1 mouse cellular context compared by ENCODE assay signal in the genomic region with DNA sequence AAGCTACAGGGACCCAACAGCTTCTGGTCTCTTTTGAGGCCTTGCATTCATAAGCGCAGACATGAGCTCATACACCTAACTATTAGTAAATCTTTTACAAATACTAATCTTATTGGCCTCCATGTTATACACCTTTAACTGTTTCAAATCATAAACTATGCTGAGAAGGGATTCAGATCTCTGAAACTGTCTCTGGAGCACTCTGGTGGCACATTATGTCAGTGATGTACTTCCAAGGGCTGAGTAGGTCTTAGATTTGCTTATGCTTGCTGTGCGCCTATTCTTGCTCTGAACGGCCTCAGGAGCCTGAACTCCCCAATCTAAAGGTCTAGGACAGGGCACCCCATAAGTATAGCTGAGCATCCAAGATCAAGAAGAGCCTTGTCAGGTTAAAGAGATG.
A peak's percentile ranks its signal among the peaks of the same experiment; 100 is the strongest.
TF ChIP-seq lines count a peak whose summit lies in the region.

No protein-coding gene starts in this region.

TF ChIP-seq in MEL, 35 proteins besides CTCF, POLR2A, EP300 and RAD21:
- TF ChIP-seq MXI1 (IDR thresholded peaks at IDR 0.05; ENCODE audit: low read depth, low read length) (peak; percentile 15; the same call in 1 of the 2 replicates), NELFE (IDR thresholded peaks at IDR 0.05; ENCODE audit: low read depth, low read length) (no peak)
